Mouse (Mus musculus) brain, adult 2 months (tissue): ENCODE results near the gene Rps6ka5.

Experiments
- DNase-seq: peaks from one replicate; pipeline ENCODE4 v3.0.0; 2011; ENCODE audit warnings: low read depth, low spot score

Gene Rps6ka5

DNA sequence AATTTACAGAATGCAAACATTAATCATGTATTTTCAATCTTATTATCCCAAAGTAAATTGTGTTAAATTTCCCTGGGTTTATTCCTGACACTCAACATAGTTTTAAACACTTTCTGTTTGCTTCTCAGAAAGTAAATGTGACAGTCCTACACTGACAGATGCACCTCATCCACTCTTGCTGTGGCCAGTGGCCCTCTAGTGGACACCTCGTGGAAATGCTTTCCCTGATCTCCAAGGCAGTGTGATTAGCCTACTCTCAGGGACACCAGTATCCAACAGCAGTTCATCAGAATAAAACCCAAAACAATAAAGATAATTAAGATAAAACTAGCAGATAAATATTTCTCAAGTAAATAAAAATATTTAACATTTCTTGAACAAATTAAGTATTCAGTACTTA is 122.2 kb downstream of the Rps6ka5 start:
- peak; percentile 80 for DNase-seq

DNA sequence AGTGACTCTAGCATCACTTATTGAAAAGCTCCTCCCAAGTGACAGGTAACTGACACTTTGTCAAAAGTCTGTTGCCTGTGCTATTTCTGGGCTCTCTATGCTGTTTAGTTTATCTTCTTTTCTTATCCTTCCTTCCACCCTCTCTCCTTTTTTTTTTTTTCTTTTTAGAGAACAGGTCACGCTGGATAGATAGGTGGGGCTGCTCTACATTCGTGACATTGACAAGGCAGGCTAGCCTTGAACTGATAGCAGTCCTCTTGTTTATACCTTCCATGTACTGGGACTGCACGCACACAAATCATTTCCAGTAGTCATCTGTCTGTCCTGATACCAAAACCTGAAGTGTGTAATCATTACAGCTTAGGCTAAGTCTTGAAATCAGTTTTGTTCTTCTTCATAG is 132.1 kb downstream of the Rps6ka5 start:
- DNase-seq, result no peak

DNA sequence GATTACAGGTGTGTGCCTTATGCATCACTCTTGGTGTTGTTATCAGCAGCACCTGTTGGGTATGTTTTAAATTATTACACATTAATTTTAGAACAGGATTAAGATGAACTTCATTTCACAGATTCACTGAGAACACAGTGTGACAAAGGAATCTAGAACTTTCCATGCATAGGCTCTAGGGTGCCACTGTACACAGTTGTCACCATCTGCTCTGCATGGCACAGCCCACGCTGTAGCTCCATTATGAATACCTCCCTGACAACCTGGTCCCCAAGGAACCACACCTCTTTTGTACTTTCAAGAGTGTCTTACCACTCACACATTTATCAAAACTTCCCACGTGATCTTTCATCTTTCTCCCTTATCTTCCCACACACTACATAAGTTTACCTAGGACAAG is 140.2 kb downstream of the Rps6ka5 start:
- DNase-seq, result peak; percentile 83

DNA sequence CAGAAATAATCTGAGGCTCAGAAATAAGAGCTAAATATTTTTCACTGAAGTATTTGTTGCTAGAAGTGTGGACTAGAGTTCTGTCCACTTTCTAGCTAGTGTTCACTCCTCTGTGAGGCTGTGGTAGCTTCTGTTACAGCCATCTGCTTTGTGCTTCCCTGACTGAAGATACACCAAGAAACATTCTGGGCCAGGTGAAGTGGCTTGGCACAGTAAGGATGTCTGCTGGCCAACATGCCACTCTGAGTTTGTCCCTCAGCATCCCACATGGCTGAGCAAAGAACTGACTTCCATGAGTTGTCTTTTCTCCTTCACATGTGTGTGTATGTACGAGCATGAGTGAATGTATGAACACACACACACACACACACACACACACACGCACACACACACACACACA is 147.6 kb downstream of the Rps6ka5 start:
- peak; percentile 59 for DNase-seq

DNA sequence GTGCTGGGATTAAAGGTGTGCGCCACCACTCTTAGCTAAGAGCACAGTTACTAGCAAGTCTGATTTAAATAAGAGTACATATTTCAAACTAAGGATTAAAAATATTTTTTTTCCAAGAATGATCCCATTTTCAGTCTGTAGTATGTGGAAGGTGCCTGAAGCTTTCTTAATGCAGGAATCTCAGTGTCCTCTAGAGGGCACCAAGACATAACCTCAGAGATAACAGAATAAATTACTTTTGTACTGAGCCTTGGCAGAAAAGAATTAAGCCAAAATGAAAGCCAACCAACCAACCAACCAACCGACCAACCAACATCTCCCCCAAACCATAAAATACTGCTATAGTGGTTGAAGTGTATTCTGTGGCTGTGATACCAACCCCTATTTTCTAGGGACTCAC is 148.5 kb downstream of the Rps6ka5 start:
- DNase-seq, result peak; percentile 82

DNA sequence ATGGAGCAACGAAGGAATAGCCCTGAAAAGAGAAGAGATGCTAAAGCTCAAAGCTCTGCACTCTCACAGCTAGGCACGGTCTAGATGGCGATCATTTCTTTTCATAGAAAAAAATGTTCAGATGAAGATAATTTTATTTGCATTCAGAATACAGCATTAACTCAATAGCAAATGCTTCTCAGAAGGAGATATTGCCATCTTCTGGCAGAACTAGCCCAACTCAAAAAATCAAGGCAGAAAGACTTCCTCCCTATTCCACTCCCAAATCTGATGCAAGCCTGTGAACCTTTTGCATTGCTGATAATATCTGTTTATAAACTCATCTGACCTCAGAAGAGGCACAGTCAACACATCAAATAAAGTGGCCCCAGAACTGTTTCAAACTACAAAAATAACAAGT is 151.0 kb downstream of the Rps6ka5 start:
- peak; percentile 66 for DNase-seq

DNA sequence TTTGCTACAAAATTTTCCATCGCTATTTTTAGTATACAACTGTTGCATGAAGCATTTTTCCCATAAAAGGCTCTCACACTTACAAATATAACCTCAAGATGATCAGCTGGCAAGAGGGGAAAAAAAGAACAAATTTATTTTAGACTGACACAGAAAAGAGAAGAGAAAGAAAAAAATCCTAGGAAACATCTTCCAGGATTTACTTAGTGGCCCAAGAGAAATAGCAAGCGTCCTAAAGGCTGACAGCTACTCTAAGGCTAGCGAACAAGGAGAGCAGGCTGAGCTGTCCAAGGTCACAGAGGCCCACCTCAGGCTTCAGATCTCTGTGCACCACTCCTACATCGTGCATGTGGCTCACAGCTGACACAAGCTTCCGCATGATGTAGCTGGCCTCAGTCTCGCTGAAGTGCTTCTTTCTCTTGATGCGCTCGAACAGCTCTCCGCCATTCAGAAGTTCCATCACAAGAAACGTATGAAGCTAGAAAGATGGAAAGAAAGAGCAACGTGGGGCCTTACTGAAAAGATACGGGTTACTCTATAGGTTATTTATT is 156.2 kb downstream of the Rps6ka5 start:
- peak; percentile 50 for DNase-seq

DNA sequence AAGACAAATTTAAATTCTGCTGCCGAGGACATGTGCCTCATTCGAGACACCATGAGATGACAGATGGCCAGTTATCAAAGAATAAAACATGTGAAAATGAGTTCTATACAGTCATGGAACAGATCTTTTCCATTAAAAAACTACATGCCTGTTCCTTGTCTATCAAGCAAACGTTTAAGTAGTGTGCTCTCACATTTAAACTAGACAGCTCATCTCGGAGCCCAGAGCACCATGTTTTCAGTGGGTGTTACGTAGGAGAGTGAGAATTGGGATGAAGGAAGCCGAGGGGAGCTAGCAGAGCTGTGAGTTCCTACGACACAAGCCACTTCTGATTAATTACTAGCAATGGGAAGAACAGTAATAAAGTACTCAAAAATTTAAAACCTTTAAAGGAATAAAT is 158.0 kb downstream of the Rps6ka5 start:
- peak; percentile 92 for DNase-seq

DNA sequence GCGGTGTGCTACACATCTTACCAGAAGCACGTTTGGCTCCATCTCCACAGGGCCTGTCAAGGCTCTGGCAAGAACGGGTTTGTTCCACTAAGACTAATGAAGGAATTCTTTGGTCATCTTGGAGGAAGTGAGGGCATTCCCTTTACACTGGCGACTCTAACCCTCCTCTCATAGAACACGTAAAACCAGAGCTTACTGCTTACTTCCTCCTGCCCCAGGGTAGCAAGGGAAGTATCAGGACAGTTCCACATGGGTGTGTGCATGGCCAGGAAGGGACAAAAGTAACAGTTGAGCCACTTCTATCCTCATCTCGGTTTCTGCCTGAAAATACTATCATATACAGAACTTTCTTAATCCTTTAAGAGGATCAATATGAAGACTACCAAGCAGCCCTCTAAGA is 158.7 kb downstream of the Rps6ka5 start:
- DNase-seq, result no peak

DNA sequence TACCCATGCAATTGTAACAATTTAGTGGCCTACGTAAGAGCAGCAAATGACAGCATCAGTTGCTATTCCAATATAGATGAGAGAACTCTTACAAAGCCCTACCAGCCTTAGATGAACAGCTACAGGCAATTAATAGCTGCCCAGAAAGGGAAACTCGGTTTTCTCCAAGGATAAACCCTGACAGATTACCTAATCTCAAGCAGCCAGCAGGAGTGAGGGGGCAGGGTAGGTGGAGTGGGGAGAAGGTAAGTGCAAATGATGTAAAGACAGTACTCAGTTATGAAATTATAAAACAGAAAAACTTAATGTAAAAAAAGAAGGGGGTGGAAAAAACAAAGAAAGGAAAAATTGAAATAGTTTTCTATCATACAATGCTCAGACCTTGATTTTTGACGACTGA is 159.2 kb downstream of the Rps6ka5 start:
- DNase-seq, result peak; percentile 42

DNA sequence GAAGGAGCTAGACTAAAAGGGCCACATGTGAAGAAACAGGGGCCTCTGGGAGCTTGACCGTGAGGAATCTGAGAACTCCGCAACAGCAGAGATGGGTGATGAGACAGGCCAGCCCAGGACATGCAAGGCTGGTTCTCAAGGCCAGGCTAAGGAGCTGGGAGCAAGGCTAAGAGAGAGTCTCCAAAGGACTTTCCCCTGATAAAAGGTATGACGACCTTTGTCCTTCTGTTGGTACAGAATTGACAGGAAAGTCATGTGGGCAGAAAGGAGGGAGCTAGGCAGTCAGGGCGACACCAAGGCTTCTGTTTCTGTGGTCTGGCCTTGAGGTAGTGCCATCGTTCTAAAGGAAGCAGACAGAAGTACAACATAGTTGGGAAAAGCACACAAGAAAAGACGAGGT is 173.1 kb downstream of the Rps6ka5 start:
- no peak for DNase-seq

DNA sequence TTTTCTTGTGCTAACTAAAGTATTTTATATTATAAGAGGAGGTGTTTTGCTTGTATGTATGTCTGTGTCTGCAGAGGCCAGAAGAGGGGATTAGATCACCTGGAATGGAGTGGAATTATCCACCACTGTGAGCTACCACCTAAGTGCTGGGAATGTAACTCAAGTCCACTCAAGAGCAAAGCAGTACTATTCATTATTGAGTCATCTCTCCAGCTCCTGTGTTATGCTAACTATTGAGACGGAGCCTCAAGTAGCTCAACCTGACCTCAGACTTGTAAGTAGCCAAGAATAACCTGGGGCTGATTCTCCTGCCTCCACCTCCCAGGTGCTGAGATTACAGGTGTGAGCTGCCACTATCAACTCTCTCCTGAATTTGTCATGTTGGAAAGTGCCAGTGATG is 174.8 kb downstream of the Rps6ka5 start:
- DNase-seq, result no peak

DNA sequence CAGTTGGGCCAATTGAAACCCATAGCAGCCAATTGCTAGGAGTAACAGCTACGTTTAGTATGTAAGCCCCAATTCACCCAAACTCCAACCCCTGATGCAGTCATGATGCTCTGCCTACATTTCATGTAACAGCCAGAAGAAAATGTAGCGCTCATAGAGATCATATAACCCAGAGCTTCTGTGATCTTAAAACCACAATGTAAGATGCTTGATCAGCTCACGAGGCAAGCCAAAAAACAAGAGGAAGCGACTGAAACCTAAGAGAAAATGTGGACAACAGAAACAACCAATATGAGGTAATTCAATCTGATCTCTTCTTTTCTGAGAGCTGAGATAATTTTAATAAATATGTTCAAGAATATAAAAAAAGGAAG is 182.6 kb downstream of the Rps6ka5 start:
- DNase-seq, result no peak

DNA sequence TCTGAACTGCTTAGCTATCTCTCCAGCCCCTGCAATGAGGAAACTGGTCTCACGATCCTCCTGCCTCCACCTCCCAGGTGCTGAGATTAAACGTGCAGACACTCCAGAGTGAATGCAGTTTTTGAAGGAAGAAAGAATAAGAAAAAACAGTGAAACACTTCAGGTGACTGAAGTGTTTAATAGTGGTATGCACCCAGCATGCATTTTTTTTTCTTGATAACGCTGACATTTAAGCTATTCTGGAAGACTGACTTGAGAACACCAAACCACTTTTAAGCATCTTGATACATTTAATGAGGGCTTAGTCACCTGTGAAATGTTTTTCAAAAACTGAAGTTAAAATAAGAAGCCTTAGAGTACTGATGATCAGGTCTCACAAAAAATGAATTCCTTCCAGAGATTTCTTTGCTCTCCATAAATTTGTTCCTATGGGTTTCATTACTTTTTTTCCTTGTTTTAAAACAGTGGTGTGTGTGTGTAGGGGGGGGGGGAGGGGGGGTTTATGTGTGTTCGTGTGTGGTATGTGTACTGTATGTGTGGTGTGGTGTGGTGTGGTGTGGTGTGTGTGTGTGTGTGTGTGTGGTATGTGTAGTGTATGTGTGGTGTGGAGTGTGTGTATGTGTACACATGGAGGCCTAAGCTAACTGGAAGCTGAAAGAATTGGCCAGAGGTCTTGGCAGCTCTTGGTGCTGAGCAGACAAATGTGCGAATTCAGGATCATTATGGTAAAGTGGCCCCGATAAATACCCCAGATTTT is 183.2 kb downstream of the Rps6ka5 start:
- no peak for DNase-seq

DNA sequence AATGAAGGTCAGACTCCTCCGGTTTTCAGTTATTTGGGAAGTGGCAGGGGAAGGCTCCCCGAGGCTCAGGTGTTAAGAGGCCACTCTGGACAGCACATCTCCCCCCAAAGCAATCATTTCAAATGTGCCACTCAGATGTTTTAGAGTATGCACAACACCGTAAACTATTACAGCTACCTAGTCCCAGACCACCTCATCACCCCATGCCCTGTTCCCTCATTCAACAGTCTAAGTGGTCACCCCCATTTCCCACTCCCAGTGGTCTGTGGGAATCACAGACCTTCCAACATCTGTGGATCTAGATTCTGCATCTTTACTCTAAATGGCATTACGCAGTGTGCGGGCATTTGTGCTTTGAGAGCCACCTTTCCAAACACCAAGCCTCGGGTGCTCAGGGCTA is 184.3 kb downstream of the Rps6ka5 start:
- no peak for DNase-seq

DNA sequence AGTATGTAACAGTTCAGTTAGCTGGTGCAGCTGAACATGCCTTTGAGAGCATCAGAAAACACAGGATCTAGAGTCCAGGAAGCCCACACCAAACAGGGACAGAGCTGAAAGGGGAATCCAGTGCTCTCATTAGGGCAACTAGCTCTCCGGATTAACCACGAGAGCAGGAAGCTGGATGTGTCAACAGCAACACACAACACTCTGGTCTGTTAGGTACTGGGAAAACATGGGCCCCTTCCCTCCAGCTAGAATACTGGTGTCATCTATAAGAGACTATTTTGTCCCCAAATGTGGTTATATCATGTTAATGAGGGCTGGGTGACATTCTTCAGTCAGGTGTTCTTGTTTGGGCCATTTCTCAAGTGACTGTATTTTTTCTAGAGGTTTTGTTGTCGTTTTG is 184.7 kb downstream of the Rps6ka5 start:
- no peak for DNase-seq

DNA sequence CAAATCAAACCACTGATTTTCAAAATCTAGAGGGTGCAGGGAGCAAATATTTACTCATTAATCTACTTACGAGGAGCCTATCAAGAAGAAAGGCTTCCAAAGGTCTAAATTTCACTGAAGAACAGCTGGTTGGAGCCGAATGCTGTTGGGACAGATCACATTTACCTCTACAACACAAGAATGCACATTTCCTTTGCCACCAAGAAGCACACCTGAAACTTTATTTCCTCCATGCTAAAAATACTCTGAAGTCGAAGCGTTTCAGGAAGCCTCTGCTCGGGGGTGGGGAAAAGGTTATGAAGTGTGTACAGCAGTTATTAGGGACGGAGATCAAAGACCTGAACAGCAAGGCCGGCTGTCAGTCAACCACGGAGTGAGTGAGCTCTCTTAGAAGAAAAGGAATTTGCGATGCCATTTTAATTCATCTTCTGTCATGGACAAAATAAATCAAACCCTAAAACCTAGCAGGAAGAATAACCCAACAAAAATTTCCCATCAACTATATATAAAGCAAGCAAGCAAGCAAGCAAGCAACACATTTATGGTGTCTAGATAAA is 187.5 kb downstream of the Rps6ka5 start:
- no peak for DNase-seq

DNA sequence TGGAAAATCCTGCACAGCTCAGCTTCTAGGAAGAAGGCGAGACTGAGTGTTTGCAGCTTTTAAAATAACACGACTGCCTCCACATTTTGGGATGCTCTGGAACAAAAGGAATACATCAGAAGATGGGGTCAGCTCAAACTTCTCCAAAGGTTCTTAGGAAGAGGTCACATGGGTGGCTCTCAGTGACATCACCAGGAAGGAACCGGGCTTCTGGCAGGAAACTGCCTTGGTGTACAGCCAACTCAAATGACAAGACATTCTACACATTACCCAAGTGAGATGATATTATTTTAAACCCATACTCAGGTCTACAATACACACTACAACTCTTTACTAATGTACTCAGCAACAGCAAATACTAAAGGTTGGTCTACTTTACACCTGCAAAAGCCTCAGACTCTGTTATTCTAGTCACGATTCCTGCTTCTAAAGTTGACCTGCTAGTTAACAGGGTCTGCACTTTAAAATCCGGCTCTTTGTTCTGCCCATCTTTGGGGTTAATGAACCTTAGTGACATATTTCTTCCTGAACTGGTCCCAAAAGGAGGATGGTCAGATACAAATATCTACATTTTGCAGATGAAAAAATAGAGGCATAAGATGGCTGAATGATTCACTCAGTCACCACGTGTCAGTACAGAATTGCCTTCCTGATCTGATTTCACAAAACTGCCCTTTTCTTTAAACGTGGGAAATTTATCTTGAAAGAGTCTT is 188.2 kb downstream of the Rps6ka5 start:
- peak; percentile 24 for DNase-seq

DNA sequence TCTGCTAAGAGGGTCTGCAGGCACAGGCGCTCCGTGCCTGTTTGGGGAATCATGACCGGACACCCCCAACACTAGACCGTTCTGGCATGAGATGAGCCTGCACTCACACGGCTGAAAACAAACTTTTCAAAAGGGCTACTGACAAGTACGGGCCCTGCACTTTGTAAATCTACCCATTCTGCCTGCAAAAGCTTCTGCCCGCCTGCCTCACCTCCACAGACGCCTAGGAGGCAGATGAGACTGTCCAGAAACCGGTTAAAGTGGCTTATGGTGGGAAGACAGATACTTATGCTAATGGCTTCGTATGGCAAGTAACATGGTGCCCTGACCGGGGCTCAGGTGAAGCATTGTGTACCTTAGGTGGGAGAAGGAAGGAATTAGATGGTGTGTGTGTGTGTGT is 189.7 kb downstream of the Rps6ka5 start:
- no peak for DNase-seq

DNA sequence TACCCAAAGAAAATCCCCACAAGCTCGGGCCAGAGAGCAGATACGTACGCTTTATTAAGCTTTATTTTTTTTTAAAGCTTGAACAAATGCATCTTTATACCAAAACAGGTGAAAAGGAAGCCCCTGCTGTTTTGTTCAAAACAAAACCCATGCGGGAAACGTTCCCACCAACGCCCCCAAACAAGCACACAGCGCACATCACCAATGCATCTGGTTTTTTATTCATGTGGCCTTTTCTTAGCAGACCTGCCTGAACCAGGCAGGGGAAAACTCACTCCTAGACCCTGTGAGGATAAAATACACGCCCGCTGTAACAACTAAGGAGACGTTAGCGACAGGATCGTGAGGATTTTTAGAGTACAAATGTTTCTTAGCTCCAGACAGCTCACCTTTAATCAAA is 191.8 kb downstream of the Rps6ka5 start:
- DNase-seq, result no peak

DNA sequence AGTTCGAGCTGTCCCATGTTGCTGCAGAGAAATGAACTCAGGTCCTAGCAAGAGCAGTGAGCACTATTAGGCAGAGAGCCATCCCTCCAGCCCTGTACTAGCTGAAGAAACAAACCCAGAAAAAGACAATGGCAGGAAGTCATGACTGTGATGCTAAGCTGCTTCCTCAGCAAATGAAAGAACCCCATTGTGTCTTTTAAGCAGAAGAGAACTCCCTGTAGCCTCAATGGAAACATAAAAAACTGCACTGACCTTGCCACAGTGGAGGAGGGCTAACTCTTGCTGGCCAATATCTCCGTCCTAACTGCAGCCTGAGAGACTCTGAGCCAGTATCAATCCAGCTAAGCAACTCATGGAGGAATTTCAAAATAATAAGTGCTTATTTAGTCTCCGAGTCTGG is 192.8 kb downstream of the Rps6ka5 start:
- DNase-seq, result peak; percentile 70

DNA sequence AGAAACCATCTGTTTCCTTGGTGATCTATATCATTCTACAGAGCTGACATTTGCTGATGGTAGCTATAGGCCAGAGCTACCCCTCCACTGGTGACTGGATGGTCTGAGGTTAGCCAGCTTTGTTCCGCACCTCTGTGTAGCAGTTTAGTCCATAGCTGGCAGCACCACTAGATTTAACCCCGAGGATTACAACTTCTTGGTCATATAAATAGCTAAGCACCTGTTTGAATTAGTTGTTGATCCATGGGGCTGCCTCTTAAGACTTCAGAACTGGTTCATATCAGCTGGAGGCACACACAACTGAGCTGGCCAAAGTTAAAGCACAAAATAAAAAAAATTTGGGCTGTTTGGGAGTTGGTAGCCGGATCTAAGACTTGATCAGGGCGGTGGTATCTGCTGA is 193.6 kb downstream of the Rps6ka5 start:
- no peak for DNase-seq

DNA sequence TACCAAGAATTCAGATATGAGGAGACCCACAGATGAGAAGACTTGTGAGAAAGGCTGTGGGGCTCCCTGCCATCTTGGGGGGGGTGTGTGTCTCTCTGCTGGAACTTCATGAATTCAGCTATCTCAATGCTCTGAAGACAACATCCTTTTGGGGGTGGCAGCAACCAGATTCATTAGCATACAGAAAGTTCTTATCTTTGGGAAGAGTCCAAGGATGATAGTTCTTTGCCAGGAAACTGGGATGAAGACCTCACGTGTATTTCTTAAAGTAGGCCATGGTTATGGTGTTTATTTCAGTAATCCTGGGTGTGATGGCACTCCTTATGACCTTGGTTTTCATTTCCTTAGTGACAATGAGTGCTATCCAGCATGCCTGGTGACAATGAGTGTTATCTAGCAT is 195.0 kb downstream of the Rps6ka5 start:
- DNase-seq, result no peak
